Mouse (Mus musculus): Measurements from ENCODE around the gene Mxd1.

Mxd1 gene

DNA sequence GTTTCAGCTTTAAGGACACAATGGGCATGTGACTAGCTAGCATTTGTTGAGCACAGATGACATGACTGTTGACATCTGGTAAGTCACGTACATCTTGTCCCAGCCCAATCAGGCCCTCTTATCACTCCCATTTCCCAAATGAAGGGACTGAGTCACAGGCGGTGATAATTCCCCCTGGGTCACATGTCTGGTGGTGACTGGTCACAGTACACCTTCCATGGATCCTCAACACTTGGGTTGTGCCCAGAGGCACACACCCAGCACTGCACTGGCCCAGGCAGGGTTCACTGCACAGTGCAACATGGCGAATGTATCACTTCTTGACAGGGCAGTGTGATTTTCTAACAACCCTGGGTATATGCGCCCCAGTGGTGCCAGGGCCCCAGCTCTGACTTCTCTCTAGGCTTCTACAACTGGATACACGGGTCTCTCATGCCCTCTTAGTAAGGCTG lies 70.2 kb downstream of the Mxd1 start:
- peak in 1 of 2 experiments; percentile 14 for DNase-seq
